ENCODE assay signal across 13 mouse cellular contexts in genomic region chr7:123322452-123323121, GRCm38 (mm10). TPM values are rescaled to one million over a fixed set of nuclear protein-coding genes. Genes with fewer than 3 reads are reported as not detected.
DNase-seq lines count a peak whose midpoint lies in the region; ATAC-seq and TF ChIP-seq lines count a peak whose summit lies in the region.
"Had no signal": no experiment of that assay in that cellular context is flagged by ENCODE, and none has a peak within 500 bp of the region (broad histone marks: within the 10 kb centered on the region; RNA-seq: fewer than 3 reads in every experiment).

No protein-coding gene starts in this region.

- peak; percentile 28 for ATAC-seq in heart, embryonic 16.5 days (replicated peaks; ENCODE audit: extremely low read depth, insufficient read depth, low FRiP score)

- intact Hi-C loops in gastrocnemius, postnatal 14 days (cut with DNase I; ENCODE audit: low total_unique reads): no loop called here
- intact Hi-C loops in gastrocnemius, postnatal 36 days (cut with DNase I): loop anchor here (10.0 kb wide), 1 partner anchor 142 kb away; the partner anchor contains the start of gene Aqp8

- no peak for TF ChIP-seq POLR2A in liver, adult 2 months (IDR thresholded peaks at IDR 0.05; ENCODE audit: extremely low read depth, insufficient read depth, low read length)

- H3K9me3 ChIP-seq in heart, embryonic 16.5 days (replicated peaks; ENCODE audit: control insufficient read depth, low read length): no peaks in the 10 kb centered on the region
- H3K9me3 ChIP-seq: embryonic facial prominence, embryonic 13.5 days; midbrain, embryonic 10.5 days had no signal

- no peaks in the 10 kb centered on the region for H3K79me2 ChIP-seq in liver, adult 2 months (ENCODE audit: control insufficient read depth, insufficient read depth, low read length)
- H3K79me2 ChIP-seq in macrophage (ENCODE audit: inconsistent target): peaks cover 71% of the 10 kb centered on the region

- no peak overlapping the region for H3K4me3 ChIP-seq in heart, embryonic 16.5 days (ENCODE audit: low read length)
- H3K4me3 ChIP-seq in liver, adult 2 months (ENCODE audit: insufficient read depth, low read depth, low read length): no peak overlapping the region
- no peak overlapping the region for H3K4me3 ChIP-seq in macrophage (ENCODE audit: inconsistent target)
- H3K4me3 ChIP-seq: embryonic facial prominence, embryonic 13.5 days; midbrain, embryonic 10.5 days had no signal

- peaks cover 18% of the 10 kb centered on the region for H3K4me1 ChIP-seq in heart, embryonic 16.5 days (ENCODE audit: control insufficient read depth, insufficient read depth, low read length)
- no peaks in the 10 kb centered on the region for H3K4me1 ChIP-seq in liver, adult 2 months (ENCODE audit: control insufficient read depth, insufficient read depth, low read length)

- no peaks in the 10 kb centered on the region for H3K27me3 ChIP-seq in heart, embryonic 16.5 days (ENCODE audit: control insufficient read depth, insufficient read depth, low read length)
- no peaks in the 10 kb centered on the region for H3K27me3 ChIP-seq in liver, adult 2 months (ENCODE audit: control insufficient read depth, insufficient read depth, low read length)
- H3K27me3 ChIP-seq: embryonic facial prominence, embryonic 13.5 days had no signal

- no peak overlapping the region for H3K27ac ChIP-seq in heart, embryonic 16.5 days (ENCODE audit: low read length)
- H3K27ac ChIP-seq in liver, adult 2 months (replicated peaks; ENCODE audit: insufficient read depth, low read depth, low read length): no peak overlapping the region
- peak overlapping the region; percentile 40 for H3K27ac ChIP-seq in macrophage
- H3K27ac ChIP-seq: embryonic facial prominence, embryonic 13.5 days; midbrain, embryonic 10.5 days had no signal

- WGBS in heart, embryonic 16.5 days: 74% methylated on average over 13 of the region's 13 CpGs
- WGBS in liver, adult 2 months: 89% methylated on average over 13 of the region's 13 CpGs
- WGBS in macrophage (ENCODE audit: missing documents): 37% methylated on average over 13 of the region's 13 CpGs

- DNase-seq in heart, postnatal 4 days: no peak
- DNase-seq in liver, adult 2 months (ENCODE audit: extremely low read depth, low read depth, low spot score): peak; percentile 37
- no peak for DNase-seq in kidney, adult 9 months
- no peak for DNase-seq in gastrocnemius, postnatal 14 days
- DNase-seq in left cerebral cortex, adult 18-20 months (ENCODE audit: low spot score in 2 of 2): no peak
- no peak for DNase-seq in gastrocnemius, postnatal 36 days
- DNase-seq: adrenal gland, postnatal 25 days; kidney, postnatal 25 days; retina, postnatal 1 day had no signal

- H3K9ac ChIP-seq in heart, embryonic 16.5 days (ENCODE audit: low read length): no peak overlapping the region
- H3K9ac ChIP-seq in liver, adult 2 months (ENCODE audit: low read depth, low read length): no peak overlapping the region
- H3K9ac ChIP-seq: embryonic facial prominence, embryonic 13.5 days had no signal

- H3K4me2 ChIP-seq in heart, embryonic 16.5 days (ENCODE audit: low read depth, low read length): no peak overlapping the region
- H3K4me2 ChIP-seq: embryonic facial prominence, embryonic 13.5 days had no signal

- TF ChIP-seq CTCF in liver, adult 2 months (IDR thresholded peaks at IDR 0.05; ENCODE audit: low read depth, low read length): no peak

- H3K36me3 ChIP-seq in heart, embryonic 16.5 days (ENCODE audit: control insufficient read depth, insufficient read depth): peaks cover 40% of the 10 kb centered on the region
- peaks cover 33% of the 10 kb centered on the region for H3K36me3 ChIP-seq in liver, adult 2 months (ENCODE audit: control insufficient read depth, insufficient read depth, low read length)
- H3K36me3 ChIP-seq in macrophage (ENCODE audit: inconsistent target): peaks cover 88% of the 10 kb centered on the region

RNA-seq across cellular contexts. Expression of gene Lcmt1, which starts 47.0 kb away (rescaled TPM):
- 38.5 and 39.8 TPM in 2 replicates for polyA plus RNA-seq in heart, embryonic 16.5 days (2015; fragmentation: Nextera tagmentation; extraction: Ambion mirVana)
- 10 to 100 TPM; 25.9 to 28.8 TPM for total RNA-seq in heart, postnatal 4 days (2021)
- 12.0 and 15.9 TPM in 2 replicates for total RNA-seq in liver, adult 2 months (2014; rRNA removed)
- polyA plus RNA-seq in liver, adult 2 months (2012; rRNA removed): 8.4 and 9.6 TPM in 2 replicates
- total RNA-seq in macrophage (2018; cell fraction: chromatin; rRNA removed): 10 to 100 TPM in 15 of 26 experiments, 1 to 10 TPM in 11; 1.7 to 25.4 (median 11.6) TPM
- total RNA-seq in macrophage (2018; cell fraction: cytosol; rRNA removed): 10 to 100 TPM; 12.1 to 23.5 (median 18.4) TPM
- total RNA-seq in macrophage (2018; cell fraction: nucleus; rRNA removed): 10 to 100 TPM in 11 of 26 experiments, 1 to 10 TPM in 15; 3.9 to 18.4 (median 8.7) TPM
- 14.4 to 20.0 TPM (median 19.7 TPM) in 3 replicates for polyA plus RNA-seq in macrophage (2018)
- 10 to 100 TPM; 24.2 to 25.3 TPM for total RNA-seq in gastrocnemius, postnatal 14 days (2021)
- 10 to 100 TPM; 86.8 to 87.7 TPM for total RNA-seq in left cerebral cortex, adult 18-20 months (2021)
- 10 to 100 TPM; 23.0 to 29.8 TPM for total RNA-seq in gastrocnemius, postnatal 36 days (2021)

RNA-seq across cellular contexts. Expression of gene Arhgap17, which starts 47.1 kb away (rescaled TPM):
- polyA plus RNA-seq in heart, embryonic 16.5 days (2015; fragmentation: Nextera tagmentation; extraction: Ambion mirVana): 14.3 and 15.1 TPM in 2 replicates
- 10 to 100 TPM; 20.2 to 22.0 TPM for total RNA-seq in heart, postnatal 4 days (2021)
- 4.9 and 5.6 TPM in 2 replicates for total RNA-seq in liver, adult 2 months (2014; rRNA removed)
- 6.4 and 8.6 TPM in 2 replicates for polyA plus RNA-seq in liver, adult 2 months (2012; rRNA removed)
- total RNA-seq in macrophage (2018; cell fraction: chromatin; rRNA removed): 100 to 1,000 TPM; 131 to 699 (median 546) TPM
- 100 to 1,000 TPM in 22 of 26 experiments, 10 to 100 TPM in 4; 69.2 to 167 (median 116) TPM for total RNA-seq in macrophage (2018; cell fraction: cytosol; rRNA removed)
- total RNA-seq in macrophage (2018; cell fraction: nucleus; rRNA removed): 100 to 1,000 TPM; 124 to 620 (median 384) TPM
- polyA plus RNA-seq in macrophage (2018): 59.4 to 114 TPM (median 112 TPM) in 3 replicates
- 10 to 100 TPM; 16.4 to 19.0 TPM for total RNA-seq in gastrocnemius, postnatal 14 days (2021)
- total RNA-seq in left cerebral cortex, adult 18-20 months (2021): 10 to 100 TPM; 18.9 to 20.5 TPM
- total RNA-seq in gastrocnemius, postnatal 36 days (2021): 10 to 100 TPM; 13.5 to 15.9 TPM
